Mouse (Mus musculus): ENCODE data around the gene Mgme1.

Mgme1 gene

GRCm38 (mm10) chr2:144299749-144300669 is 29.5 kb downstream of the Mgme1 start:
- intact Hi-C loops (cut with DNase I), result loop anchor here (10.0 kb wide), 1 partner anchor 155 kb away; no protein-coding TSS in a partner anchor

- intact Hi-C loops (cut with DNase I), result loop anchor here (10.0 kb wide), 1 partner anchor 154 kb away; no protein-coding TSS in a partner anchor
Observed at GRCm38 (mm10) chr2:144301101-144301500, 30.6 kb downstream of the Mgme1 start.

GRCm38 (mm10) chr2:144305721-144306294 is 35.3 kb downstream of the Mgme1 start:
- intact Hi-C loops (cut with DNase I), result loop anchor here (10.0 kb wide), 1 partner anchor 149 kb away; no protein-coding TSS in a partner anchor

- intact Hi-C loops (cut with DNase I), result loop anchor here (10.0 kb wide), 1 partner anchor 146 kb away; no protein-coding TSS in a partner anchor
Observed at GRCm38 (mm10) chr2:144308561-144308960, 38.1 kb downstream of the Mgme1 start.

- intact Hi-C loops (cut with DNase I), result no loop called here
Observed at GRCm38 (mm10) chr2:144310273-144310672, 39.8 kb downstream of the Mgme1 start.

- intact Hi-C loops (cut with DNase I), result no loop called here
Observed at GRCm38 (mm10) chr2:144311372-144311771, 40.9 kb downstream of the Mgme1 start.

- intact Hi-C loops (cut with DNase I), result no loop called here
Observed at GRCm38 (mm10) chr2:144324218-144324617, 53.8 kb downstream of the Mgme1 start.

- intact Hi-C loops (cut with DNase I), result no loop called here
Observed at GRCm38 (mm10) chr2:144329451-144329850, 59.0 kb downstream of the Mgme1 start.

GRCm38 (mm10) chr2:144329937-144330336 is 59.5 kb downstream of the Mgme1 start:
- intact Hi-C loops (cut with DNase I), result no loop called here

GRCm38 (mm10) chr2:144330352-144330959 is 60.0 kb downstream of the Mgme1 start:
- intact Hi-C loops (cut with DNase I), result no loop called here
